Mouse (Mus musculus): Measurements from ENCODE around the gene Rbm17.

DNA sequence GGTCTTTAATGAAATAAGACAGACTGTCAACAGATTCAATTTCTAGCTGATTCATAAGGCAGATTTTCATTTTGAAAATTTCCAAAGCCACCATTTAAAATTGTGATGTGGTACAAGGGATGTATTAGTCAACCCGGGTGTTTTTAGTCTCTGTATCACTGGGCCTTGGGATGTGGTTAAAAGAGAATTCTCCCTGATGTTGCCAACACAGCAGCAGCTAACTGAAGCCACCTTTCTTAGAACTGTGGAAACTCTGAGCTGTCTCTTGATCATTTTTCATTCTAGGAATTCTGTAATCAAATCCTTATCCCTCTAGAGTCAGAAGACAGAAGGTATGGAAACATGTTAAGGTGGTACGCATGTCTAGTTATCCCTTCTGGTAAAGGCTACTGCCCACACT lies 41.3 kb upstream of the Rbm17 start:
- no peak for TF ChIP-seq EP300 (IDR thresholded peaks at IDR 0.05; ENCODE audit: low read depth)
- TF ChIP-seq CTCF (IDR thresholded peaks at IDR 0.05; ENCODE audit: low read depth) = no peak
